Mouse (Mus musculus): ENCODE data around the gene Pth2. TPM values are rescaled to one million over a fixed set of nuclear protein-coding genes. Genes with fewer than 3 reads are reported as not detected.
A peak's percentile ranks its signal among the peaks of the same experiment; 100 is the strongest.

Gene Pth2
- not detected in 2 replicates for polyA plus RNA-seq (2015; fragmentation: Nextera tagmentation; extraction: Ambion mirVana)

DNA sequence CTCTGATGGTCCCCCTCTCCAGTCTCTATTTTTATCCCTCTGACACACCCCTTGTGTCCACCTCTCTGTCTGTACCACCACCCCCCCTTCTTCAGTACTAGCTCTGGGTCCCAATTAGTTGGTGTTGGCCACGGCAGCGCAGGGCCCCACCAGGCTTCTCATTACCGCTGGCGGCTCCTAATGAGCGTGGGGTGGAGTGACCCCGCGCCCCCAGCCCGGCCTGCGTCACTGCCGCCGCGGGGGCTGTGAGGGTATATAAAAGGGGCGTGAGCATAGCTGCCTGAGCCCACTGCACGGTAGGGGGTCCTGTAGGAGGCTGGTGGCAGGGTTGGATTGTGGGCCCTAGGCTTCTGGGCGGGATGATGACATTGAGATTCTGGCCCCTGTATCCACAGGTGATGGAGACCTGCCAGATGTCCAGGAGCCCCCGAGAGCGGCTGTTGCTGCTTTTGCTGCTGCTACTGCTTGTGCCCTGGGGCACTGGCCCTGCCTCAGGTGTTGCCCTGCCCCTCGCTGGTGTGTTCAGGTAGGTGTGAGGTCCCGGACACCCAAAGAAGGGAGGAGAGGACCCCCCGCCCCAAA, at the start of gene Pth2:
Gene Pth2, plus strand, starts transcription at position 100 of the 582 bp plus-strand sequence.
- WGBS = 22% methylated on average over 20 of the region's 20 CpGs
- Histone ChIP-seq H3K36me3 (ENCODE audit: control insufficient read depth, insufficient read depth, low read length) (no peaks in the 10 kb centered on the region), H3K4me2 (ENCODE audit: low read depth, low read length) (peak within 1 kb of the TSS; percentile 64), H3K27ac (ENCODE audit: low read length) (no peak within 1 kb of the TSS), H3K9ac (ENCODE audit: low read length) (no peak within 1 kb of the TSS), H3K9me3 (ENCODE audit: control insufficient read depth, low read length) (no peaks in the 10 kb centered on the region), H3K4me3 (ENCODE audit: low read length) (no peak within 1 kb of the TSS), H3K27me3 (ENCODE audit: control insufficient read depth, insufficient read depth, low read depth, low read length) (peaks cover 97% of the 10 kb centered on the region), H3K4me1 (replicated peaks; ENCODE audit: control insufficient read depth, insufficient read depth, low read length) (peaks cover 8% of the 10 kb centered on the region)
- ATAC-seq (ENCODE audit: low read depth) = no peak

DNA sequence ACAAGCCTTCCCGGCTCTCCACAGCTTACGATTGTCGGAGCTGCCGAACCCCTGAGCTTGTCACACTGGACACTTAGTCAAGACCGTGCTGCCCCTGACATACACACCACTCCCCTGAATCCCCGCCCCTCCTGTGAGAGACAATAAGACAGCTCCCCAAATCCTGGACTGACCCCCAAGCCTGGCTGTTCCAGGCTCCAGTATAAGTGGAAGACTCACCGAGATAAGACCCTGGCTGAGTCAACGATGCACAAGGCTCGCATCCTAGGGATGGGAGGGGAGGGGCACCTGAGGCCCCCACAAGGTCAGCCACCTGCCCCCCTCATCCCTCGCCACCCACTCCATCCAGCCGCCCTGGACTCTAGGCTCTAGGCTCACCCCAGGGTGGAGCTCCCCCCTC, 48.9 kb upstream of the Pth2 start:
- no peak overlapping the region for H3K4me3 ChIP-seq (ENCODE audit: low read length)
- H3K4me1 ChIP-seq (replicated peaks; ENCODE audit: control insufficient read depth, insufficient read depth, low read length) = peaks cover 11% of the 10 kb centered on the region
- H3K9ac ChIP-seq (ENCODE audit: low read length) = peak overlapping the region; percentile 20; the same call in 1 of the 2 replicates
- WGBS = 68% methylated on average over 11 of the region's 11 CpGs
- H3K9me3 ChIP-seq (ENCODE audit: control insufficient read depth, low read length) = no peaks in the 10 kb centered on the region
- no peak for ATAC-seq (ENCODE audit: low read depth)
- H3K27ac ChIP-seq (ENCODE audit: low read length) = no peak overlapping the region
- H3K27me3 ChIP-seq (ENCODE audit: control insufficient read depth, insufficient read depth, low read depth, low read length) = no peaks in the 10 kb centered on the region
- peaks cover 5% of the 10 kb centered on the region for H3K36me3 ChIP-seq (ENCODE audit: control insufficient read depth, insufficient read depth, low read length)
- H3K4me2 ChIP-seq (ENCODE audit: low read depth, low read length) = no peak overlapping the region

DNA sequence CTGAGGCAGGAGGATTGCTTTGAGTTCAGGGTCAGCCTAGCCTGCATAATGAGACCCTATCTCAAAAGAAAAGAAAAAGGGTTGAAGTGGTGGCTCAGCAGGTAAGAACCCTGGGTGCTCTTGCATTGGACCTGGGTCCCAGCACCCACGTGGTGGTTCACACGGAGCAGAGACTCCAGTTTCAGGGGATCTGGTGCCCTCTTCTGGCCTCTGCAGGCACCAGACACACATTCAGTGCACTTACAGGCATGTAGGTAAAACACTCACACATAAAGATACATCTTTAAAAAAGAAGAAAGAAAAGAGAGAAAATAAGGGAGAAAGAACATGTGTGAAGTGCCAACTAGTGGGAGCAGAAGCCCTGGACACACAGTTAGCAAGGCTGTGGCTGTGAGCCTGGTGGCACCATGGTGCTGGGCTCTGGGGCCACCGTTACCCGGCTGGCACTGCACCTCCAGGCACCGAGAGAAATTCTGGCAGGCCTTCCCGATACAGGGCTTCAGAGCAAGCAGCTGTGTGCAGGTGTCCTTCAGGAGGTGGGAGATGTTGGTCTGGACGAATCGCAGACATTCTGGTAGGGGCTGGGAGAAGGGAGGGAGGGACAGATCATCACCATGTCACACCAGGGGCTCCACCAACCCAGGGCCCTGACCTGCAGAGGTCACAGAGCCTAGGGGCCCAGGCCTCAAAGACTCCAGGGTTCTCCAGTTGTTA, 47.2 kb upstream of the Pth2 start:
- no peak for ATAC-seq (ENCODE audit: low read depth)
- Histone ChIP-seq H3K9ac (ENCODE audit: low read length) (no peak overlapping the region), H3K4me1 (replicated peaks; ENCODE audit: control insufficient read depth, insufficient read depth, low read length) (peaks cover 6% of the 10 kb centered on the region), H3K4me3 (ENCODE audit: low read length) (no peak overlapping the region), H3K27ac (ENCODE audit: low read length) (no peak overlapping the region), H3K36me3 (ENCODE audit: control insufficient read depth, insufficient read depth, low read length) (no peaks in the 10 kb centered on the region), H3K9me3 (ENCODE audit: control insufficient read depth, low read length) (no peaks in the 10 kb centered on the region), H3K4me2 (ENCODE audit: low read depth, low read length) (no peak overlapping the region), H3K27me3 (ENCODE audit: control insufficient read depth, insufficient read depth, low read depth, low read length) (no peaks in the 10 kb centered on the region)
- WGBS = 73% methylated on average over 8 of the region's 8 CpGs

DNA sequence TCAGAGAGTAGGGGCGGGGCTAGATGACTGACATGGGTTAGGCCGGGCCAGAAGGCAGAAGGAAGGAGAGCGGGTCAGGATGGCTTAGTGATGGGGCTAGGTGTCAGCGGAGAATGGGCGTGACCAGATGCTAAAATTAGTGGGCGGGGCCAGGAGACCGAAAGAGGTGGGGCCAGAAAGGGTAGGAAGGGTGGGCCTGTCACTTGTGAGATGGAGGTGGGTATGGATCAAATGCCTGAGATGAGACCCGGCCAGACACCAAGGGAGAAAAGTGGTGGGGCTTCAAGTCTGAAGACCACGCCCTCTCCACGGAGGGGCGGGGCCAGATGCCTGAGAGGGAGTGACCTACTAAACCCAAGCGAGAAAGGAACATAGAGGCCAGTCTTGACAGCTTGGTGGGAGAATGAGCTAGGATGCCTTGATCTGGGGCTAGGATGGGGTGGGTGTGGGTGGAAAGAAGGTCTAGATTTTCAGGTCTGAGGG, 46.2 kb upstream of the Pth2 start:
- Histone ChIP-seq H3K4me2 (ENCODE audit: low read depth, low read length) (no peak overlapping the region), H3K4me1 (replicated peaks; ENCODE audit: control insufficient read depth, insufficient read depth, low read length) (peaks cover 5% of the 10 kb centered on the region)
- ATAC-seq (ENCODE audit: low read depth) = 0 out of 2 replicates have a peak, but pooled peaks have one; percentile 16

DNA sequence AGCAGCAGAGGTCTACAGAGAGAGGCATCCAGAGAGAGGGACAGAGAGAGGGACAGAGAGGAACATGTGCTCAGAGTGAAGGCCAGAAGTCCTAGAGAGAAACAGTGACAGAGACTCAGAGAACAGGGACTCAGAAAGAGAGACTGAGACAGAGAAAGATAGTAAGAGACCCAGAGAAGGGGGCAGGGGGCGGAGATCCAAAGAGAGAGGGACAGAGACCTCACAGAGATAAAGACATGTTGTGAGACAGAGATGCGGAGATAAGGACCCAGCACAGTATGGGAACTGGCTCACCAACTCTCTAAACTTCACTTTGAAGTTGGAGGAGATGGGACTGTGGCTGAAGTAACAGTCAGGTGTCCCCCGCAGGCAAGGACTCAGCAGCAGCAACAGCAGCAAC, 45.4 kb upstream of the Pth2 start:
- peak overlapping the region; percentile 83; the same call in 1 of the 2 replicates for H3K9ac ChIP-seq (ENCODE audit: low read length)
- H3K4me2 ChIP-seq (ENCODE audit: low read depth, low read length) = peak overlapping the region; percentile 88
- H3K4me3 ChIP-seq (ENCODE audit: low read length) = peak overlapping the region; percentile 72
- H3K36me3 ChIP-seq (ENCODE audit: control insufficient read depth, insufficient read depth, low read length) = no peaks in the 10 kb centered on the region
- no peaks in the 10 kb centered on the region for H3K9me3 ChIP-seq (ENCODE audit: control insufficient read depth, low read length)
- H3K4me1 ChIP-seq (replicated peaks; ENCODE audit: control insufficient read depth, insufficient read depth, low read length) = no peaks in the 10 kb centered on the region; the same call in 1 of the 2 replicates
- H3K27ac ChIP-seq (ENCODE audit: low read length) = no peak overlapping the region
- WGBS = 70% methylated on average over 3 of the region's 3 CpGs
- no peaks in the 10 kb centered on the region for H3K27me3 ChIP-seq (ENCODE audit: control insufficient read depth, insufficient read depth, low read depth, low read length)
- ATAC-seq (ENCODE audit: low read depth) = no peak

More for the DNA sequence above, 46.2 kb upstream of the Pth2 start:
- H3K9ac ChIP-seq (ENCODE audit: low read length) = no peak overlapping the region
- H3K9me3 ChIP-seq (ENCODE audit: control insufficient read depth, low read length) = no peaks in the 10 kb centered on the region
- 8% methylated on average over 12 of the region's 12 CpGs for WGBS
- H3K27me3 ChIP-seq (ENCODE audit: control insufficient read depth, insufficient read depth, low read depth, low read length) = no peaks in the 10 kb centered on the region
- no peak overlapping the region for H3K4me3 ChIP-seq (ENCODE audit: low read length)
- H3K27ac ChIP-seq (ENCODE audit: low read length) = no peak overlapping the region
- H3K36me3 ChIP-seq (ENCODE audit: control insufficient read depth, insufficient read depth, low read length) = no peaks in the 10 kb centered on the region

DNA sequence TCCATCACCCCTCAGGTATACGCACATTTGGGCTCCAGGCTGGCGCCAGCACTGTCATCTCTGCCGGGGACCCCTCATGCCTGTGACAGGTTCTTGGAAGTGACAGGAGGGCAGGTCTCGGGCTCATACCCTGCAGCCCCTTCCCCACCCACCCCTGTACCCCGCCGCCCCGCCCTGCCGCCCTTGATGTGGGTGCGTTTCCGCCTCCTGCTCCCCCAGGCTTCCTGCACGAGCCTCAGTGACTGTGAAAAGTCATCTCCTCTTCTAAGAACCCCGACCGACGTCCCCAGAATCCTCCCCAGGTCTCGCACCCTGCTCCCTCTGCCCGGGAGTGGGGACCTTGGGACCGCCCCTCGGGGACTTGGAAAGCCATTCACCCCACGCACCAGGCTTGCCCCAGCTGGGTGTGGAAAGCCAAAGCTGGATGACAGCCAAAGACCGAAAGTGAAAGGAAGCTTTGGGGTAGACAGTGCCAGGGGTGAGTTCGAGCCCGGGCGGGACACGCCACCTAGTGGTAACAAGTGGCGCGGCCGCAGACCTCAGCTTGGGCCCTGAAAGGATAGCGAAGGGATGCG, 44.7 kb upstream of the Pth2 start, which contains the start of the genes Gm45713 and Flt3l:
Gene Gm45713, minus strand, starts transcription at position 239 of the 575 bp plus-strand sequence.
Gene Flt3l, minus strand, starts transcription at position 440 of the 575 bp plus-strand sequence.
- Histone ChIP-seq H3K4me1 (replicated peaks; ENCODE audit: control insufficient read depth, insufficient read depth, low read length) (no peaks in the 10 kb centered on the region; the same call in 1 of the 2 replicates), H3K4me2 (ENCODE audit: low read depth, low read length) (peak within 1 kb of the TSS; percentile 88), H3K27ac (ENCODE audit: low read length) (no peak within 1 kb of the TSS), H3K27me3 (ENCODE audit: control insufficient read depth, insufficient read depth, low read depth, low read length) (no peaks in the 10 kb centered on the region), H3K9me3 (ENCODE audit: control insufficient read depth, low read length) (no peaks in the 10 kb centered on the region), H3K4me3 (ENCODE audit: low read length) (peak within 1 kb of the TSS; percentile 72), H3K9ac (ENCODE audit: low read length) (peak within 1 kb of the TSS; percentile 83), H3K36me3 (ENCODE audit: control insufficient read depth, insufficient read depth, low read length) (no peaks in the 10 kb centered on the region)
- 2% methylated on average over 29 of the region's 29 CpGs for WGBS
- peak; percentile 88 for ATAC-seq (ENCODE audit: low read depth)

DNA sequence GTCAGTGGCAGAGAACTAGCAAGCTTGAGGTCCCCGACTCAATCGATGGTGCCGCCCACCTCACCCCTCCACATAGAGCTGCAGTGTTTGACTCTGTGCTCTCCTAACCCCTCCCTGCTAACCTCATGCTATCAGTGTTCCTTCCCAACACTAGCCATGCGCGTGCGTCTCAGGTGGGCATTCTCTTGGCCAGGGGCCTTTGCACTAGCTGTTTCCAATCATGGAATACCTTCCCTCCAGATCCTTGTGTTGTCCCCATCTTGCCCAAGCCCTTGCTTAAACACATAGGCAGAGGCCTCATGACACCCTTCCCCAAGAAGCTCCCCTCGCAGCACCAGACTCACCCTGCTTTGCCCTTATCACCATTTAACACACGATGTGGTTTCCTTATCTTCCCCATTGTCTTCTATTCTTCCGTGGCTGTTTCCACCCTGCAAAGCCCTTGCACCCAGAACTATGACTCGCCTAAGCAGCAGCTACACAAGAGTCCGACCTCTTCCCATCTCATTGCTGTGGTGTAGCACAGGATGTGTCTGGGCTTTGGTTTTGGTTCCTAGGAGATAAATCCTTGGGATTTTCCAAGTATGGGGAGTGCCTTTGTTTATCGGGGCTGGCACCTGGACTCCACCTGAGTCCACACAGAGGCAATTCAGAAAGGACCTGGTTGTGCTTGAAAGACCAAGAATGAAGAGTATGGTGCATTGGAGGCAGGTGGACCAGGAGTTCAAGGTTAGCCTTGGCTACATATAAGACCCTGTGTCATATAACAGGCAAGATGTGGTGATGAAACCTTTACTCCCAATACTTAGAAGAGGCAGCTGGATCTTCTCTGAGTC, 43.4 kb upstream of the Pth2 start:
- H3K27ac ChIP-seq (ENCODE audit: low read length) = no peak overlapping the region
- no peak overlapping the region for H3K4me3 ChIP-seq (ENCODE audit: low read length)

DNA sequence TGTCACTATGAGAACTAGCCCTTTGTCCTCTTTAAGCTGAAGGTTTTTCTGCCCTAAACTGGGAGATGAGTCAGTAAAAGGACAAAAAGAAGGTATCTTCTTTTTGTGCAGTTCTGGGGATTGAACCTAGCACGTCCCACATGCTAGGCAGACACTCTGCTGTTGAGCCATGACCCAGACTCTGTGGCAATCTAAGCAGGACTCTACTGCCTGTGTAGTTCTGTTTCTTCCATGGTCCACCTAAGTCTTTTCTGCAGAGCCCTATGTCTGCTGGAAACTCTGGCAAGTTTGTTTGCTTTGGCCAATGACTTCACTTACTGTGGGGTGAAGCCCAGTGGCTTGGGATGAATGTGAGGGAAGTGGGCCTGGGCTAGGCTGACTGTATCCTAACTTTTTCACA, 42.4 kb upstream of the Pth2 start:
- ATAC-seq (ENCODE audit: low read depth) = no peak
- H3K36me3 ChIP-seq (ENCODE audit: control insufficient read depth, insufficient read depth, low read length) = peaks cover 3% of the 10 kb centered on the region; the same call in 1 of the 2 replicates
- 79% methylated on average over 1 of the region's 1 CpGs for WGBS
- no peak overlapping the region for H3K9ac ChIP-seq (ENCODE audit: low read length)
- no peak overlapping the region for H3K27ac ChIP-seq (ENCODE audit: low read length)
- H3K9me3 ChIP-seq (ENCODE audit: control insufficient read depth, low read length) = no peaks in the 10 kb centered on the region
- no peaks in the 10 kb centered on the region; the same call in 1 of the 2 replicates for H3K4me1 ChIP-seq (replicated peaks; ENCODE audit: control insufficient read depth, insufficient read depth, low read length)
- H3K4me3 ChIP-seq (ENCODE audit: low read length) = no peak overlapping the region
- no peak overlapping the region for H3K4me2 ChIP-seq (ENCODE audit: low read depth, low read length)
- no peaks in the 10 kb centered on the region for H3K27me3 ChIP-seq (ENCODE audit: control insufficient read depth, insufficient read depth, low read depth, low read length)

More for the DNA sequence above, 43.4 kb upstream of the Pth2 start:
- Histone ChIP-seq H3K36me3 (ENCODE audit: control insufficient read depth, insufficient read depth, low read length) (peaks cover 2% of the 10 kb centered on the region; the same call in 1 of the 2 replicates), H3K9ac (ENCODE audit: low read length) (no peak overlapping the region), H3K27me3 (ENCODE audit: control insufficient read depth, insufficient read depth, low read depth, low read length) (no peaks in the 10 kb centered on the region), H3K4me1 (replicated peaks; ENCODE audit: control insufficient read depth, insufficient read depth, low read length) (no peaks in the 10 kb centered on the region; the same call in 1 of the 2 replicates), H3K9me3 (ENCODE audit: control insufficient read depth, low read length) (no peaks in the 10 kb centered on the region), H3K4me2 (ENCODE audit: low read depth, low read length) (no peak overlapping the region)
- 67% methylated on average over 12 of the region's 12 CpGs for WGBS
- no peak for ATAC-seq (ENCODE audit: low read depth)

All from lung, embryonic 16.5 days (tissue).